20 mouse cellular contexts compared by ENCODE assay signal in the genomic region with DNA sequence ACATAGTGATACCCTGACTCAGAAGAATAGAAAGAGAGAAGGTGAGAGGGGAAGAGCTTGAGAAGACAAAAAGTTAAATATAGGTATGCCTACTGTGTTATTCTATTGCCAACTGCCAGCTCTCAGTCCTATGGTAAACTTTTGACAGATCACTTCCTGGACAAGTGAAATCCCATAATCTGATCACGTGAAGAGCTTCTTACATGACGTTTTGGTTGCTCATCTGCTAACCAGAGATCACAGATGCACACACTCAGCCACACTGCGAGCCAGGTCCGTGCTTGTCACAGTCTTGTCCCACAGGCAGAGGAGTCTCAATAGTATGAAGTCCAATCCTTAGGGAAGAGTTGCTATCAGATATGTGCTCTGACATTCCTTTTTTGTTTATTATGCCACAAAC.
A peak's percentile ranks its signal among the peaks of the same experiment; 100 is the strongest.
DNase-seq lines count a peak whose midpoint lies in the region; ATAC-seq and TF ChIP-seq lines count a peak whose summit lies in the region.
"Had no signal": no experiment of that assay in that cellular context is flagged by ENCODE, and none has a peak within 500 bp of the region (broad histone marks: within the 10 kb centered on the region; RNA-seq: fewer than 3 reads in every experiment).

No protein-coding gene starts in this region.

- 79% methylated on average over 4 of the region's 4 CpGs for WGBS in limb, embryonic 12.5 days
- 85% methylated on average over 4 of the region's 4 CpGs for WGBS in limb, embryonic 10.5 days
- 59% methylated on average over 4 of the region's 4 CpGs for WGBS in lung, postnatal 0 days
- WGBS in embryonic facial prominence, embryonic 15.5 days = 50% methylated on average over 4 of the region's 4 CpGs

- TF ChIP-seq EP300 in lung, postnatal 0 days (IDR thresholded peaks at IDR 0.05) = no peak

- DNase-seq in limb, embryonic 10.5 days (ENCODE audit: low spot score) = no peak
- DNase-seq in lung, postnatal 0 days (ENCODE audit: low spot score) = peak; percentile 62
- no peak for DNase-seq in lung, postnatal 25 days (ENCODE audit: low spot score)
- no peak for DNase-seq in testis, postnatal 14 days (ENCODE audit: low spot score)
- DNase-seq: adrenal gland, adult 8-10 months; adrenal gland, postnatal 36 days; cerebellum, adult 2 months; cerebellum, postnatal 10 days; gastrocnemius, postnatal 36 days; heart, adult 18-20 months had no signal

- H3K36me3 ChIP-seq in limb, embryonic 12.5 days = no peaks in the 10 kb centered on the region
- H3K36me3 ChIP-seq in limb, embryonic 10.5 days = no peaks in the 10 kb centered on the region
- no peaks in the 10 kb centered on the region for H3K36me3 ChIP-seq in lung, postnatal 0 days (ENCODE audit: insufficient read depth, low read length)
- H3K36me3 ChIP-seq in embryonic facial prominence, embryonic 15.5 days = no peaks in the 10 kb centered on the region
- H3K36me3 ChIP-seq: forebrain, embryonic 10.5 days; G1E; heart, embryonic 12.5 days; hindbrain, embryonic 10.5 days had no signal

- H3K4me1 ChIP-seq in limb, embryonic 12.5 days (replicated peaks) = peaks cover 63% of the 10 kb centered on the region
- peaks cover 69% of the 10 kb centered on the region for H3K4me1 ChIP-seq in limb, embryonic 10.5 days
- peaks cover 4% of the 10 kb centered on the region; the same call in 1 of the 2 replicates for H3K4me1 ChIP-seq in lung, postnatal 0 days (ENCODE audit: insufficient read depth, low read depth, low read length)
- peaks cover 67% of the 10 kb centered on the region for H3K4me1 ChIP-seq in embryonic facial prominence, embryonic 15.5 days

- H3K4me3 ChIP-seq in limb, embryonic 12.5 days (replicated peaks) = no peak overlapping the region
- H3K4me3 ChIP-seq in limb, embryonic 10.5 days = no peak overlapping the region
- H3K4me3 ChIP-seq in lung, postnatal 0 days (ENCODE audit: low read depth, low read length) = no peak overlapping the region
- no peak overlapping the region for H3K4me3 ChIP-seq in embryonic facial prominence, embryonic 15.5 days (replicated peaks)
- H3K4me3 ChIP-seq: erythroblast, embryonic 14.5 days; forebrain, embryonic 10.5 days; heart, embryonic 12.5 days; hindbrain, embryonic 10.5 days had no signal

- no peaks in the 10 kb centered on the region for H3K9me3 ChIP-seq in limb, embryonic 12.5 days
- H3K9me3 ChIP-seq in limb, embryonic 10.5 days (replicated peaks) = no peaks in the 10 kb centered on the region
- H3K9me3 ChIP-seq in lung, postnatal 0 days (ENCODE audit: low read length) = no peaks in the 10 kb centered on the region
- H3K9me3 ChIP-seq in embryonic facial prominence, embryonic 15.5 days (replicated peaks) = no peaks in the 10 kb centered on the region
- H3K9me3 ChIP-seq: forebrain, embryonic 10.5 days; G1E; heart, embryonic 12.5 days; hindbrain, embryonic 10.5 days had no signal

- H3K9ac ChIP-seq in limb, embryonic 12.5 days (replicated peaks) = no peak overlapping the region
- no peak overlapping the region for H3K9ac ChIP-seq in lung, postnatal 0 days (replicated peaks; ENCODE audit: low read depth)
- H3K9ac ChIP-seq in embryonic facial prominence, embryonic 15.5 days = no peak overlapping the region
- H3K9ac ChIP-seq: heart, embryonic 12.5 days; hindbrain, embryonic 14.5 days had no signal

- no peak for TF ChIP-seq CTCF in lung, postnatal 0 days (IDR thresholded peaks at IDR 0.05)

- no peak overlapping the region for H3K4me2 ChIP-seq in limb, embryonic 12.5 days
- H3K4me2 ChIP-seq in lung, postnatal 0 days (replicated peaks; ENCODE audit: low read depth, low read length) = no peak overlapping the region
- H3K4me2 ChIP-seq in embryonic facial prominence, embryonic 15.5 days (replicated peaks) = no peak overlapping the region
- H3K4me2 ChIP-seq: heart, embryonic 12.5 days; hindbrain, embryonic 14.5 days had no signal

- ATAC-seq in limb, embryonic 12.5 days (ENCODE audit: insufficient number of reproducible peaks, insufficient read depth, low FRiP score, low TSS enrichment, low read depth) = no peak
- ATAC-seq in lung, postnatal 0 days = no peak
- ATAC-seq in embryonic facial prominence, embryonic 15.5 days (ENCODE audit: insufficient number of reproducible peaks, low FRiP score, low TSS enrichment, low read depth) = no peak
- ATAC-seq: CD4-positive, CD25-positive, alpha-beta regulatory T cell, adult 4 months; forebrain, embryonic 14.5 days had no signal

- peak overlapping the region; percentile 18; the same call in 1 of the 2 replicates for H3K27ac ChIP-seq in limb, embryonic 12.5 days
- H3K27ac ChIP-seq in limb, embryonic 10.5 days = no peak overlapping the region
- peak overlapping the region; percentile 69 for H3K27ac ChIP-seq in lung, postnatal 0 days (ENCODE audit: low read length)
- peak overlapping the region; percentile 85 for H3K27ac ChIP-seq in embryonic facial prominence, embryonic 15.5 days (replicated peaks)
- H3K27ac ChIP-seq: forebrain, embryonic 10.5 days; hindbrain, embryonic 10.5 days; hindbrain, embryonic 14.5 days had no signal

- peaks cover 25% of the 10 kb centered on the region for H3K27me3 ChIP-seq in limb, embryonic 12.5 days
- peaks cover 57% of the 10 kb centered on the region for H3K27me3 ChIP-seq in limb, embryonic 10.5 days (ENCODE audit: low read depth, poor library complexity, severe bottlenecking)
- H3K27me3 ChIP-seq in lung, postnatal 0 days (replicated peaks; ENCODE audit: insufficient read depth, low read length) = no peaks in the 10 kb centered on the region
- H3K27me3 ChIP-seq in embryonic facial prominence, embryonic 15.5 days = no peaks in the 10 kb centered on the region
